Mouse (Mus musculus) kidney, adult 11 months (tissue): ENCODE measurements around the gene Nat8f1.
"Not testable (repeated sequence)": the region's sequence is repeated elsewhere in the genome, so short reads cannot be mapped to it uniquely, and the experiment has no call there.

Experiments used
- DNase-seq: peaks from one replicate; pipeline ENCODE4 v3.0.0; 2022

The Nat8f1 gene

DNA sequence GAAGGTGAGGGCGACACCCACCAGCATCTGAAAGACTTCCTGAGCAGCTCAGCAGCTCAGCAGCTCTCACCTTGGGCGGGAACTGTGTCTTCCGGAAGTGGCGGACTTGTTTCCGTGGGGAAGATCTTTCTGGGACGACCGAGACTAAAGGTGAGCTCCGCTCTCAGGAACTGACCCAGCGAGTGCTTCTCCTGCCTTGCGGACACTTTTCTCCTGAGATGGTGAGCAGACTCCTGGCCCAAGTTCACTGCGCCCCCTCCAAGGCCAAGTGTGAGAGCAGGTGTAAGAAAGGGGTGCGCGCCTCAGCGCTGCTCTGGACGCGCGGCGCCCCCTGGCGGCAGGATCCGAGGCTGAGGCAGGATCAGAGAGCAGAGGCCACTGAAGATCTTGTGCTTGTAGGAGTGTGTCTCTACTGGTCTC, 10.8 kb downstream of the Nat8f1 start, which contains the start of gene Nat8f4:
TSS of gene Nat8f4 (minus strand) at position 243 of the 420 bp plus-strand sequence.
- peak; percentile 84 for DNase-seq

DNA sequence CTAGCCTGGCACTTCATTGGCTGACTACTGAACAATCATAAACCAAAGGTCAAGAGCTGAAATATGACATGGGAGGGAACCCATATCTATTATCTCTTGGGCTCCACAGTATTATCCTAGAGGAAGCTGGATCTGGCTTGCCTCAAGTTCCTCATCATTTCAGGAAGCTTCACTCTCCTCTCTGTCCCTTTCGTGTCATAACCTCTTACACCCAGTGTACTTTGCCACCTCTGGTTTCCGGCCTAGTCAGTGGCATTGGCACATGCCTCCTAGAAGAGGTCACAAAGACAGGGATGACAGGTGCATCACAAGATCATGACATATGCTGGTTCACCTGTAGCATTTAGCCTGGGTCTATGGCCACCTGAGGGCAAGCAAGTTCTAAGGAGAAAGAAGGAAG, 13.2 kb downstream of the Nat8f1 start:
- no peak for DNase-seq

DNA sequence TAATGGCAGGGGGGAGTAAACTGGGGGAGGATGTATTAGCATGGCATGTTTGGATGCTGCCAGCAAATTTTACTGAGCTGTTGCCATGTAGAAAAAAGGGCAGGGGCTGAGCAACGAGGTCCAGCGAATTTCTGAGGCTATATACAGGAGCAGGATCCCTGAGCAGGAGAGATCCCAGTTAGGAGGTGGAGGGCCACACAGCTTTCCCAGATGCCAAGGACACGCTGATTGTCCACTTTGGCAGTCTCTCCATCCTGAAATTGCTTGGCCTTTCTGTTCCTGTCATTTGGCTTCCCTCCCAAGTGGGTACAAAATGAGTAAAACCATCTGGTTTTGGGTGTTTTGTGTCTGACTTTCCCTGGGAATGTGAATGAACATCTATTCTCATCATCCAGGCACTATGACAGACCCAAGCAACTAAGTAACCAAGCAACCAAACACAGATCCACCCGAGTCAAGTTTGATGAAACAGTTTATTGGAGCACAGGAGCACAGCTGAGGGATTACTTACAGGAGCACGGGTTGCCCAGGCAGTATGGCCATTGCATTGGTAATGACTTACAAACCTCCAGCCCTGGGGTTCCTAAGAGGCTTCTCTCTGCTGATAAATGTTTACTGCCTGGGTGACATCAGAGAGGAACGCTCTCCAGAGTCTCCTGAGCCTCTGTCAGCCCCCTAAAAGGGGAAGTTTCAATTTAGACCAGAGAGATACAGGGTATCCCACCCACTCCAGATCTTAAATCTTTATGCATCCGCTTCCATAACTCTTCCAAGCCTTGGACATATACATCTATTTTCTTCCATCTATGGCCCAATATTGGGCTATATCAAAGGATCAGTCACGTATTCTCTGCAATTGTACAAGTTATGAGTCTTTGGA, 16.7 kb downstream of the Nat8f1 start:
- DNase-seq: not testable (repeated sequence)

DNA sequence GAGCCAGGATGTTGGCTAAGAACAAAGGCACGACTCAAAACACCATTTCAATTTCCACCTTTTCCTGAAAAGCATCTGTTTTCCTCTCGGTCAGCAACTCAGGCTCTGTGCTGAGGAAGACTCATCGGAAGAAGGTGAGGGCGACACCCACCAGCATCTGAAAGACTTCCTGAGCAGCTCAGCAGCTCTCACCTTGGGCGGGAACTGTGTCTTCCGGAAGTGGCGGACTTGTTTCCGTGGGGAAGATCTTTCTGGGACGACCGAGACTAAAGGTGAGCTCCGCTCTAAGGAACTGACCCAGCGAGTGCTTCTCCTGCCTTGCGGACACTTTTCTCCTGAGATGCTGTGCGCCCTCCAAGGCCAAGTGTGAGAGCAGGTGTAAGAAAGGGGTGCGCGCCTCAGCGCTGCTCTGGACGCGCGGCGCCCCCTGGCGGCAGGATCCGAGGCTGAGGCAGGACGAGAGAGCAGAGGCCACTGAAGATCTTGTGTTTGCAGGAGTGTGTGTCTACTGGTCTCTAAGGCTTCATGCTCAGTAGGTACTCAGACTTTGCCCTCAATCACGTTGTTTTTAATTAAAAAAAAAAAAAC, 20.3 kb downstream of the Nat8f1 start:
- peak; percentile 34 for DNase-seq

DNA sequence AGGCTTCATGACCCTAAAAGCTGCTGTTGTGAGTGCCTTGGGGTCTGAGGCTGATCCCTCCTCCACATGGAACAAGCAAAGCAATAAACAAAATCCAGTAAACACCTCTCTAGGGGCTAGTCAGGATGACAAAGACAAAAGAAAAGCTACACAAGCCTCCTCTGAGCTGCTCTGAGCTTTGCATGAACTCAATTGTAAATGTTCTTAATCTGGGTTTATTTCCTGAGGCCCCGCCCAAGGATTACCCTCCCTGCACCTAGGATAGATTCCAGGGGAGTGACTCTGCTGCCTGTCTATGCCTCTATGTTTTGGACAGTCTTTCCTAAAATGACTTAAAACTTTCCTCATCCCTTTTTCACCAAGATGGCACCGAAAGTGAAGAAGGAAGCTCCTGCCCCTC, 26.5 kb downstream of the Nat8f1 start:
- no peak for DNase-seq

DNA sequence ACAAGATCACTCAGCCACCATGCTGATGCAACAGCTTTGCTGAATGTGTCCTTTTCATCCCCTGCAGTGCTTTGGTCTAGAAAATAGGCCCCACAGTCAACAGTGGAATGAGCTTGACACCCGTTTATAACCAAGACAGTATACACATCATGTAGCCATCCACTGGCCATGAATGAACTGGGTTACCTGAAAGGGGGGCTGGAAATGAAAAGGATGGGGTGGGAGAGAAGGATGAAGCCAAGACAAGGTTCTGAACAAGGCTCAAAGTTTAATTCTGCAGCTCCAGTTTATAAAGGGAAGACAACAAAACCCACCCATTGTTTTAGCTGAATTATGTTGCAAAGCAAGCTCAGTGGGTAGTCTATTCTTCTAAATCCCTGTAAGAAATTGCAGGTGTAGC, 31.2 kb downstream of the Nat8f1 start:
- no peak for DNase-seq

DNA sequence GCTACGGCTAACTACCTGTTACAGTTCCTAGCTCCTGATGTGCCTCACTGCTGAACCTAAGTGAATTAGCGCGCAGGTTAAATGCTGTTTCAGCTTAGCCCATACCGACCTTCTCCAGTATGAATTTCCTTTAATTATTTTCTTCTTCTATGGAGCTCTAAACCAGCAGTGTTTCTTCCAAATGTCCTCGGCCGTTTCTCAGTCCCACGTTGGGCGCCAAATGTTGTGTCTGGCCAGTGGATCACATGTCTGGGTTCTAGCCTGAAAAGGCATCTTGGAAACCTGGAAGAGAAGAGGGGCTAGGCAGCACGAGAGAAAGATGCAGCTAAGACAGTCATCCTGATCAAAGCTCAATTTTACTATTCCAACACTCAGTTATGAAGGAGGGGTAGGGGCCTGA, 32.2 kb downstream of the Nat8f1 start:
- DNase-seq: not testable (repeated sequence)

DNA sequence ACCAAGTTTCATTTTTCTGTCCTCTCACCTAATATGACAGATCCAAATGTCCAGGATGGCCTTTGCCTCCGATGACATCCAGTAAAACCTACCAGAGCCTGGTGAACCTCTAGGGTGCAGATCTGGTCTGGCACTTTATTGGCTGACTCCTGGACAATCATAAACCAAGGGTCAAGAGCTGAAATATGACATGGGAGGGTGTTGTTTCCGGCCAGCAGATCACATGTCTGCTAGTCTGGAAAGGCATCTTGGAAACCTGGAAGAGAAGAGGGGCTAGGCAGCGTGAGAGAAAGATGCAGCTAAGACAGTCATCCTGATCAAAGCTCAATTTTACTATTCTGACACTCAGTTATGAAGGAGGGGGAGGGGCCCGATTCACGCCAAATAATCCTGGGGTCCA, 46.5 kb downstream of the Nat8f1 start, which contains the start of gene Nat8f2:
TSS of gene Nat8f2 (minus strand) at position 153 of the 400 bp plus-strand sequence.
- DNase-seq: peak; percentile 78

DNA sequence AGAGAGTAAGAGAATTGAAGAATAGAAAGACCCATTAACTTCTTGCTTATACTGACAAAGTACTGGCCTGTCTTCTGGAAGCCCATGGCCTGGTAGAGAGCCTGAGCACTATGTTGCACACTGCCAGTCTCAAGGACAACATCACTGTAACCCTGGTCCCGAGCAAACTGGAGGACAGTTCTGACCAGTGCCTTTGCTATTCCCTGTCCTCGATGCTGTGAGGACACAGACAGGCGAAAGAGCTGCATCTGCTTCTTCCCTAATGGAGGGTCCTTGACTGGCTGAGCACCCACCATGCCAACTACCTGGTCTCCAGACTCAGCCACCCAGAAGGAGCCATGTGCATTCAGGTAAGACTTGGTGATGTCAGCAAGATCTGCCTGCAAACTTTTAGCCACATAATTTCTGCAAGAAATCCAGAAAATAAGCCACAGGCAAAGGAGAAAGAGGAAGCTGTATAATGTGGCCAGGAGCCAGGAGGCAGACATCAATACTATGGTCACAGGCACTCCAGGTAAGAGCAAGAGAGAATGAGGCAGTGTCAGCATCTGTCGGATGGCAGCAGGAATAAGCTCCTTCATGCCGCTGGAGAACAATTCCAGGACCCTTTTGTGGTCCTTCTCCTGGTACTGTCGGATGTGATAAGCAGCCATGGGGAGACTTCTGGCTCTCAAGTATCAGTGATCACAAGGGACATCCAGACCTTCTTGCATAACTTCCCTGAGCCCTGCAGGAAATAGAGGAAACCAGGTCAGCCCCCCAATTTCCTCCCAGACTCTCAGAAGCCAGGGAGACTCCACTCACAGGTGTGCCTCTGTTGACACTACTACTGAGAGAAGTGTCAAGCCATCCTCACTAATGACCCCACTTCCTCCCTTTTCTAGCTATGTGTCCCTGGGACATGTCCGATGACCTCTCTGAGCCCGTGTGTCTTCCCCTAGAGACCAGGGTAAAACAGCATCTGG, 47.5 kb downstream of the Nat8f1 start:
- peak; percentile 38 for DNase-seq

DNA sequence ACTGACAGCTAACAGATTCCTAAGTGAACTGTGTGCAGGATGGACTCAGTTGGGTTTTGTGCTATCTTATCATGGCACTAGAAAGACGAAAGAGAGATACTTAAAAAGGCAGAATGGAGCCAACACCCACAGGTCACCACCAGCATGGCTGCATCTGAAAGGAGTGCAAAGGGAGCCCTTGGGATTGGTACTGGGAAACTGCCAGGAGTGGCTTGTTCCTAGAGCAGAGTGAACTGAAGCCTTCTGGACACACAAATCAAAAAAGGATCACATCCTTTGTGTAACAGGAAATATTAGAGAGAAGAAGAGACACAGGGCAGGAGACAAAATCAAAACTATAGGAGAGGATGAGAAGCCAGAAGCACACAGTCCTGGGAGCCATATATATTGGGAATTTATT, 48.5 kb downstream of the Nat8f1 start:
- DNase-seq: not testable (repeated sequence)

DNA sequence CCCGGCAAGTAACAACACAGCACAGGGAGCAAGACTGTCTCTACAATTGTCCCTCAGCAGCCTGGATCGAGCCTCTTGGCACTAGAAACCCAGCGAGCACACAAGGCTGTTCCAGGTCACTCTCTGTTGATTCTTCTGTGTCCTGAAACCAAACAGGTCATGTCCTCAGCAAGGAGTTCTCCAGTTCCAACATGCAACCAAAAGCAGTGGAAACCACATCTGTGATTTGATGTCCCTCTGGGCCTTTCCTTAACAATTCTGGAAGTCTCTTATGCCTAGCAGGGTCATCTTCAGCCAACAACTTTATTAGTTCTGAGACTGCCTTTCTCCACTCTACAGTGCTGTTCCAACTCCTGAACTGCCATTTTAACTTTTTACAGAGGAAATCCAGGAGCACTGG, 49.3 kb downstream of the Nat8f1 start:
- not testable (repeated sequence) for DNase-seq

DNA sequence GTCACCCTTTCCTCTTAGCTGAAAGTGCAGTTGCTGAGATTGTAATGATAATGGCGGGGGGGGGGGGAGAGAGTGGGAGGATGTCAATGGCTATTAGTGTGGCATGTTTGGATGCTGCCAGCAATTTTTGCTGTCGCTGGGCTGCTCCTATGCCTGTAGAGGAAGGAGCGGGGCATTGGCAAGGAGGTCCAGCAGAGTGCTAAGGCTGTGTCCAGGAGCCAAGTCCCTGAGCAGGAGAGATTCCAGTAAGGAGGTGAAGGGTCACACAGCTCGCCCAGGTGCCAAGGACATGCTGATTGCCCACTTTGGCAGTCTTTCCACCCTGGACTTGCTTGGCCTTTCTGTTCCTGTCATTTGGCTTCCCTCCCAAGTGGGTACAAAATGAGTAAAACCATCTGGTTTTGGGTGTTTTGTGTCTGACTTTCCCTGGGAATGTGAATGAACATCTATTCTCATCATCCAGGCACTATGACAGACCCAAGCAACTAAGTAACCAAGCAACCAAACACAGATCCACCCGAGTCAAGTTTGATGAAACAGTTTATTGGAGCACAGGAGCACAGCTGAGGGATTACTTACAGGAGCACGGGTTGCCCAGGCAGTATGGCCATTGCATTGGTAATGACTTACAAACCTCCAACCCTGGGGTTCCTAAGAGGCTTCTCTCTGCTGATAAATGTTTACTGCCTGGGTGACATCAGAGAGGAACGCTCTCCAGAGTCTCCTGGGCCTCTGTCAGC, 50.4 kb downstream of the Nat8f1 start:
- DNase-seq: peak; percentile 62

DNA sequence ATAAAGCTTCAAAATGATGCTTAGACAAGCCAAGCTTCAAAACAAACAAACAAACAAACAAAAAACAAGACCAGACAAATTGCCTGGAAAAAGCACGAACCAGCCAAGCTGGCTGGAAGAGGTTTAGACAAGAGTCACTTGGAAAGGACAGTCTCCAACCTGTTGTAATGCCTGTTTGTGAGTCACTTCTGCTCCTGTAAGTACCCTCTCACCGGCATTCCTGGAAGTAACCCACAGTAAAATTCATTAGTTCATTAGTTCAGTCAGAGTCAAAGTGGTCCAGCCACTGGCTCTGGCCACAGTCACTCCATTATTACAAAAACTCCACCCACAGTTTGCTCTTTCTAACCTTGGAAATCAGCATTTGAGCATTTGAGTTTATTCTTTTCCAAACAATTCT, 51.6 kb downstream of the Nat8f1 start:
- no peak for DNase-seq

DNA sequence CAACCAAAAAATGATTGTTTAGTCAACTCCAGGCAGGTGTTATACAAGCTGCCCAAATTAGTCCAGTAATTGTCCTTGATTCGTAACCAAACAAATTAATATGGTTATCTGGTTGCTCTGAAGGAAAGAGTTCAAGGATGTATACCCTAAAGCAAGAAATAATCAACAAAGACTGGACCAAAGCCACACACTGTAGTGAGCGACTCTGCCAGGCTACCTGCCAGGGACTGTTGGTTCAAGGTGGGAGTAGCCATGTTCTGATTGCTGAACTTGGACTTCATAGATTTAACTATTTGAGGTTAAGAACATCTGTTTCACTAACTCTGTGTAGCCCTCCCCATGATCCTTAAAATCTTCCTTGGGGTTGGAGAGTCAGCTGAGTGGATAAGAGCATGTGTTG, 52.4 kb downstream of the Nat8f1 start:
- DNase-seq: no peak

DNA sequence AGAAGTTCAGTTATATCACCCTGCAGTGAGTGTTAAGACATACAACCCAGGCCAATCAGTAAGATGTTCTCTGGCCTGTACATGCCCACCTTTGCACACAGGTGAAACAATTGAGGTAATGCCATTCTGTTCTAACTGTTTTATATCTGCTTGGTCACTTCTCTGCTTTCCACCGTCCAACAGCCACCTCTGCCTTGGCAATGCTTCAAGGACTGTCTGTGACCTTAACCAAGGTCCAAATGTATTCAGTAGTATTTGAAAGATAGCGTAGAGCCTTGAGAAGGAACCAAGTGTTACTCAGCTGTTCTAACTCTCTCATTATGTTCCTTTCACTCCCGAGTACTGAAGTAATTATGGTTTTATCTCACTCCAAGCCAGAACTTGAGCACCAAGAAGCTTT, 52.9 kb downstream of the Nat8f1 start:
- DNase-seq: peak; percentile 36

DNA sequence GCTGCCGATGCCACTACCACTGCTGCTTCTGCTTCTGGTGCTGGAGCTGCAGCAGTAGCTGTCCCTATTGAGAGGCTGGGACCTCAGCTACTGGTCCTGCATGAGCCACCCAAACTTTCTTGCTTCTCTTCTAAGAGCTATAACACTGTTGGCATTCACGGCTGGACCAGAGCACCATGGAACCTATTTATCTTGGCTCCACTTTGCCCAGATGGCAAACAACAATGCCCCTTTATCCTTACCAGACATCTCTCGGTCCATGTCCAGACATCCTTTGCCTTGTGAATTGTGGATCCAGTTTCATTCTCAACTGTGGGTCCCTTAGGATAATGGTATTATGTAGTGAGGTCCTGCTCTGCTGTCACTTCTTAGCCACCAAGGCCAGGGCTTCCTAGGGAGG, 54.2 kb downstream of the Nat8f1 start:
- DNase-seq: no peak
